Mouse (Mus musculus) CH12.LX (cell line): ENCODE data around the gene 4921524J17Rik. TPM values are rescaled to one million over a fixed set of nuclear protein-coding genes. Genes with fewer than 3 reads are reported as not detected.
A peak's percentile ranks its signal among the peaks of the same experiment; 100 is the strongest.

ENCODE experiments used
- DNase-seq: peaks from one replicate; pipeline ENCODE4 v3.0.0-alpha.2; 2013; ENCODE audit errors: extremely low read depth
- H3K27ac ChIP-seq: 2 replicates; pipeline ENCODE4 v1.5.1; 2012; ENCODE audit warnings: low read depth, mild to moderate bottlenecking, control low read depth, moderate library complexity; ENCODE audit not compliant: insufficient read depth
- H3K27me3 ChIP-seq: replicated peaks from 2 replicates; pipeline ENCODE3; 2012; ENCODE audit warnings: inconsistent platforms
- H3K36me3 ChIP-seq, 2 experiments: replicated peaks in 1 of 2; 2 replicates each; pipeline versions ENCODE3 to v1.6.1; 2012; ENCODE audit warnings: inconsistent platforms in 1 of 2, low read length in 1 of 2, mild to moderate bottlenecking in 1 of 2, mixed read lengths in 1 of 2, moderate library complexity in 1 of 2; ENCODE audit not compliant: control insufficient read depth in 1 of 2, insufficient read depth in 1 of 2
- H3K4me1 ChIP-seq, 2 experiments: 2 replicates each; pipeline ENCODE4 v1.6.1; 2012; ENCODE audit warnings: inconsistent platforms in 1 of 2, moderate library complexity in 1 of 2; ENCODE audit not compliant: insufficient read depth in 2 of 2, control insufficient read depth in 1 of 2
- H3K4me2 ChIP-seq: 2 replicates; pipeline ENCODE4 v1.6.1; 2012; ENCODE audit warnings: low read depth, mild to moderate bottlenecking, control low read depth; ENCODE audit not compliant: poor library complexity, insufficient read depth, severe bottlenecking
- H3K4me3 ChIP-seq, 3 experiments: fragments of 150-350 bp in 1 of 3; sonication (generic) in 1 of 3; replicated peaks in 1 of 3; 2 replicates each; pipeline versions ENCODE3 to v1.5.1; 2011 to 2012; ENCODE audit warnings: low read depth in 2 of 3, low read length in 2 of 3, mild to moderate bottlenecking in 2 of 3, moderate library complexity in 2 of 3, control low read depth in 1 of 3, improper control_type of control experiment in 1 of 3, inconsistent platforms in 1 of 3, mixed read lengths in 1 of 3; ENCODE audit not compliant: poor library complexity in 1 of 3
- H3K79me2 ChIP-seq: replicated peaks from 2 replicates; pipeline ENCODE4 v1.6.1; 2012; ENCODE audit warnings: mild to moderate bottlenecking, moderate library complexity; ENCODE audit not compliant: control insufficient read depth, poor library complexity, insufficient read depth, severe bottlenecking; ENCODE audit errors: extremely low read depth
- H3K9ac ChIP-seq: 2 replicates; pipeline ENCODE4 v1.6.1; 2012; ENCODE audit warnings: low read depth, mild to moderate bottlenecking, control low read depth, moderate library complexity; ENCODE audit not compliant: insufficient read depth
- H3K9me3 ChIP-seq: replicated peaks from 2 replicates; pipeline ENCODE3; 2012; ENCODE audit warnings: low read length, inconsistent platforms, mixed read lengths
- CTCF ChIP-seq, 2 experiments: IDR thresholded peaks in 1 of 2; conservative IDR thresholded peaks in 1 of 2; 2 replicates each; pipeline ENCODE4 v1.5.1; 2011 to 2012; ENCODE audit warnings: low read depth in 2 of 2, low read length in 2 of 2, improper control_type of control experiment in 1 of 2, inconsistent platforms in 1 of 2, mild to moderate bottlenecking in 1 of 2, moderate library complexity in 1 of 2
- GABPA ChIP-seq: IDR thresholded peaks from 2 replicates; pipeline ENCODE4 v1.6.1; 2012; ENCODE audit warnings: low read depth, low read length, improper control_type of control experiment, inconsistent platforms; ENCODE audit not compliant: insufficient replicate concordance
- MAX ChIP-seq: IDR thresholded peaks from 2 replicates; pipeline ENCODE4 v1.6.1; 2011; ENCODE audit warnings: low read length, improper control_type of control experiment
- MXI1 ChIP-seq: IDR thresholded peaks from 2 replicates; pipeline ENCODE4 v1.6.1; 2011; ENCODE audit warnings: mild to moderate bottlenecking, low read depth, low read length, improper control_type of control experiment
- MYC ChIP-seq: IDR thresholded peaks from 2 replicates; pipeline ENCODE4 v1.6.1; 2011; ENCODE audit warnings: low read depth, mild to moderate bottlenecking, improper control_type of control experiment, low read length
- NELFE ChIP-seq: IDR thresholded peaks from 2 replicates; pipeline ENCODE4 v1.6.1; 2011; ENCODE audit warnings: low read depth, low read length, improper control_type of control experiment
- PAX5 ChIP-seq: IDR thresholded peaks from 2 replicates; pipeline ENCODE4 v1.6.1; 2012; ENCODE audit warnings: low read length, inconsistent platforms, mixed read lengths
- RAD21 ChIP-seq: IDR thresholded peaks from 2 replicates; pipeline ENCODE4 v1.6.1; 2011; ENCODE audit warnings: low read depth, mild to moderate bottlenecking, low read length, improper control_type of control experiment, moderate library complexity
- SIN3A ChIP-seq: IDR thresholded peaks from 2 replicates; pipeline ENCODE4 v1.6.1; 2012; ENCODE audit warnings: low read length, improper control_type of control experiment, inconsistent platforms
- SMC3 ChIP-seq: IDR thresholded peaks from 2 replicates; pipeline ENCODE4 v1.6.1; 2011; ENCODE audit warnings: low read depth, low read length, improper control_type of control experiment
- UBTF ChIP-seq: IDR thresholded peaks from 2 replicates; pipeline ENCODE4 v1.6.1; 2012; ENCODE audit warnings: low read depth, mild to moderate bottlenecking, inconsistent platforms, low read length, improper control_type of control experiment, moderate library complexity
- ZMIZ1 ChIP-seq: IDR thresholded peaks from 2 replicates; pipeline ENCODE4 v1.6.1; 2012; ENCODE audit warnings: low read depth, mild to moderate bottlenecking, inconsistent platforms, low read length, improper control_type of control experiment
- dilution Hi-C: fragments of 300-500 bp; cut with MboI; formaldehyde crosslinking; loops from 2 replicates; pipeline ENCODE4 v1.14.3; 2020; ENCODE audit warnings: low sequenced_read_pairs; ENCODE audit not compliant: extremely low pct_unique_long_range_greater_than_20kb, extremely low pct_ligation_motif_present
- in situ Hi-C: fragments of 300-500 bp; cut with MboI; formaldehyde crosslinking; loops from 3 replicates; pipeline ENCODE4 v1.14.3; 2019; ENCODE audit warnings: low sequenced_read_pairs, low pct_ligation_motif_present, low pct_unique_long_range_greater_than_20kb, mixed read lengths
- polyA plus RNA-seq: library from polyadenylated mRNA; unstranded; fragments of >175 nt; gene quantifications from 2 replicates; pipeline ENCODE4 v1.2.1, GENCODE M21; 2012; ENCODE audit warnings: low read depth; ENCODE audit not compliant: insufficient read length
- total RNA-seq, 2 experiments: library from RNA; depleted of rRNA; stranded (reverse); fragments of 300-350 nt in 1 of 2; fragments of >200 nt in 1 of 2; gene quantifications; 2 replicates each; pipeline ENCODE4 v1.2.3; 2012 to 2014

4921524J17Rik gene
- total and polyA plus RNA-seq, 3 experiments = 10.3 to 28.8 (median 25.1) TPM

- Histone ChIP-seq H3K36me3 (peaks cover 0 to 10% of the 10 kb centered on the region in 2 experiments), H3K27me3 (no peaks in the 10 kb centered on the region), H3K79me2 (no peaks in the 10 kb centered on the region), H3K4me1 (peaks cover 4 to 6% of the 10 kb centered on the region in 2 experiments), H3K4me2 (no peak overlapping the region)
- TF ChIP-seq UBTF (no peak), ZMIZ1 (no peak), SMC3 (no peak), CTCF (conservative IDR thresholded peaks at IDR 0.05 in 1 of 2, IDR thresholded peaks at IDR 0.05 in 1 of 2; ENCODE audit: low read depth in 2 of 2, low read length in 2 of 2) (no peak)
- TF ChIP-seq, all 38 proteins: peak for 0
- in situ Hi-C loops = no loop called here
- H3K27ac ChIP-seq = no peak overlapping the region
- no peak overlapping the region for H3K9ac ChIP-seq
- H3K4me3 ChIP-seq = no peak overlapping the region
- dilution Hi-C loops = no loop called here
- H3K9me3 ChIP-seq = no peaks in the 10 kb centered on the region
- no peak for DNase-seq
Observed at GRCm38 (mm10) chr8:85405418-85405817, 27.2 kb downstream of the 4921524J17Rik start.

- DNase-seq = no peak
- Histone ChIP-seq H3K36me3 (no peaks in the 10 kb centered on the region), H3K79me2 (no peaks in the 10 kb centered on the region), H3K27ac (no peak overlapping the region), H3K9ac (no peak overlapping the region), H3K27me3 (no peaks in the 10 kb centered on the region), H3K4me1 (no peaks in the 10 kb centered on the region), H3K4me2 (no peak overlapping the region), H3K9me3 (no peaks in the 10 kb centered on the region), H3K4me3 (no peak overlapping the region)
- in situ Hi-C loops (no loop called here), dilution Hi-C loops (no loop called here)
- TF ChIP-seq ZMIZ1 (no peak), GABPA (no peak), PAX5 (no peak), SIN3A (no peak), UBTF (no peak), CTCF (conservative IDR thresholded peaks at IDR 0.05 in 1 of 2, IDR thresholded peaks at IDR 0.05 in 1 of 2; ENCODE audit: low read depth in 2 of 2, low read length in 2 of 2) (0 out of 4 replicates have a peak, but pooled peaks of 1 of the 2 experiments have one; percentile 13)
Observed at GRCm38 (mm10) chr8:85398548-85398947, 34.1 kb downstream of the 4921524J17Rik start.

- DNase-seq = peak; percentile 70
- in situ Hi-C loops (no loop called here), dilution Hi-C loops (no loop called here)
- no peaks in the 10 kb centered on the region for H3K36me3 ChIP-seq
- peak; percentile 71 for TF ChIP-seq SMC3
- no peak for TF ChIP-seq MAX
- TF ChIP-seq NELFE = no peak
- no peak for TF ChIP-seq MYC
- peak; percentile 81 to 87 for TF ChIP-seq CTCF (conservative IDR thresholded peaks at IDR 0.05 in 1 of 2, IDR thresholded peaks at IDR 0.05 in 1 of 2; ENCODE audit: low read depth in 2 of 2, low read length in 2 of 2)
- no peak for TF ChIP-seq MXI1
- peak; percentile 46 for TF ChIP-seq RAD21
- H3K4me1 ChIP-seq = no peaks in the 10 kb centered on the region
- no peaks in the 10 kb centered on the region for H3K9me3 ChIP-seq
- no peaks in the 10 kb centered on the region for H3K79me2 ChIP-seq
- no peak overlapping the region for H3K27ac ChIP-seq
- H3K4me3 ChIP-seq = no peak overlapping the region
- no peak overlapping the region for H3K9ac ChIP-seq
- no peak overlapping the region for H3K4me2 ChIP-seq
- H3K27me3 ChIP-seq = no peaks in the 10 kb centered on the region
Observed at GRCm38 (mm10) chr8:85397508-85397907, 35.1 kb downstream of the 4921524J17Rik start.
